19 mouse cellular contexts compared by ENCODE assay signal in the genomic region with DNA sequence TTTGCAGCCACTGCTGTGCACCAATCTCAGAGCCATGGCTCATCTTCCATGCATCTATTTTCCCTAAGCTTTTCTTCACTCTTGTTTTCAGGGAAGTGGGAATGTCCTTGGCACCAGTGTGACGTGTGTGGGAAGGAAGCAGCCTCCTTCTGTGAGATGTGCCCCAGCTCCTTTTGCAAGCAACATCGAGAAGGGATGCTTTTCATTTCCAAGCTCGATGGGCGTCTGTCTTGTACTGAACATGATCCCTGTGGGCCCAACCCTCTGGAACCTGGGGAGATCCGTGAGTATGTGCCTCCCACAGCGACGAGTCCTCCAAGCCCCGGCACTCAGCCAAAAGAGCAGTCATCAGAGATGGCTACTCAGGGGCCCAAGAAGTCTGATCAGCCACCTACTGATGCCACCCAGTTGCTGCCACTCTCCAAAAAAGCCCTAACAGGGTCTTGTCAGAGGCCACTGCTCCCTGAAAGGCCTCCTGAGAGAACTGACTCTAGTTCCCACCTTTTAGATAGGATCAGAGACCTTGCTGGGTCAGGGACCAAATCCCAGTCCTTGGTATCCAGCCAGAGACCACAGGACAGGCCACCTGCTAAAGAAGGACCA.
DNase-seq lines count a peak whose midpoint lies in the region.
"Had no signal": no experiment of that assay in that cellular context is flagged by ENCODE, and none has a peak within 500 bp of the region (broad histone marks: within the 10 kb centered on the region; RNA-seq: fewer than 3 reads in every experiment).

No protein-coding gene starts in this region.

- peak; percentile 61 to 76 for DNase-seq in frontal cortex, postnatal 36 days (ENCODE audit: low spot score in 2 of 2)
- DNase-seq in frontal cortex, postnatal 10 days (ENCODE audit: low spot score in 2 of 2), result no peak
- DNase-seq in layer of hippocampus, adult 9-11 months, result peak; percentile 52
- no peak for DNase-seq in layer of hippocampus, adult 9-10 months (ENCODE audit: low spot score)
- DNase-seq in brain, adult 2 months (ENCODE audit: low read depth, low spot score), result peak; percentile 83
- peak; percentile 35 for DNase-seq in right cerebral cortex, postnatal 25 days
- DNase-seq in natural killer cell, adult 2 months (ENCODE audit: low spot score in 2 of 2), result no peak
- DNase-seq: adrenal gland, postnatal 10 days; cerebellum, adult 11 months; cerebellum, adult 9-10 months; cerebellum, postnatal 36 days; gastrocnemius, postnatal 10 days; kidney, adult 9 months; kidney, postnatal 14 days; liver; lung, adult 2 months; lung, postnatal 10 days; midbrain, embryonic 14.5 days; thymus, postnatal 4 days had no signal

Comparison
In these comparisons a context has a peak if more than half of its experiments do, and no peak if none do; other contexts are left out.
1. DNase-seq: peak in frontal cortex, postnatal 36 days (2 of 2), layer of hippocampus, adult 9-11 months (single experiment), brain, adult 2 months (single experiment) and right cerebral cortex, postnatal 25 days (single experiment); none in frontal cortex, postnatal 10 days (0 of 2), layer of hippocampus, adult 9-10 months (single experiment) and natural killer cell, adult 2 months (0 of 2).